10 mouse cellular contexts compared by ENCODE assay signal in the genomic region with DNA sequence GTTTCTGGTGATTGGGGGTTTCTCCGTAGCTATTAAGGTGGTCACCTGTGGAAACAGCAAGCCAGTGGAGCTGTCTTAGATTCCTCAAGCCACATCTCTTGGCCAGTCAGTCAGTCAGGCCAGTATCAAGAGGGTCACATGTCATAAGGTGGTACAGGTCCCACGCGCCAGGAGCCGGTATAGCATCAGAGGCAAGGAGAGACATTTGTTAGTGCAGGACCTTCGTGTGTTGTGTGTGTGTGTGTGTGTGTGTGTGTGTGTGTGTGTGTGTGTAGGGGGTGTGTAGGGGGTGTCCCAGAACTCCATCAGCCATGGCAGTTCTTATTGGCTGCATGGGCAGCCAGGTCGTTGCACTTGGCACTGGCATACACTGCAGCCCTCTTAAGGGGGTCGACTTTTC. TPM values are rescaled to one million over a fixed set of nuclear protein-coding genes. Genes with fewer than 3 reads are reported as not detected.
DNase-seq lines count a peak whose midpoint lies in the region; TF ChIP-seq lines count a peak whose summit lies in the region.
"Had no signal": no experiment of that assay in that cellular context is flagged by ENCODE, and none has a peak within 500 bp of the region (broad histone marks: within the 10 kb centered on the region; RNA-seq: fewer than 3 reads in every experiment).

No protein-coding gene starts in this region.

- no peak for TF ChIP-seq EP300 in ES-Bruce4 (IDR thresholded peaks at IDR 0.05; ENCODE audit: insufficient read depth, low read depth, low read length)

- H3K36me3 ChIP-seq in heart, embryonic 10.5 days = no peaks in the 10 kb centered on the region
- no peaks in the 10 kb centered on the region for H3K36me3 ChIP-seq in ES-Bruce4 (ENCODE audit: control insufficient read depth, insufficient read depth, low read length, poor library complexity, severe bottlenecking)
- 0 out of 2 replicates have a peak, but pooled peaks cover 4% of the 10 kb centered on the region for H3K36me3 ChIP-seq in hindbrain, embryonic 10.5 days
- no peaks in the 10 kb centered on the region for H3K36me3 ChIP-seq in midbrain, embryonic 10.5 days

- H3K4me3 ChIP-seq in heart, embryonic 10.5 days = peak overlapping the region; percentile 92
- H3K4me3 ChIP-seq in ES-Bruce4 (ENCODE audit: low read depth, low read length) = no peak overlapping the region
- peak overlapping the region; percentile 85 for H3K4me3 ChIP-seq in hindbrain, embryonic 10.5 days
- H3K4me3 ChIP-seq in midbrain, embryonic 10.5 days = peak overlapping the region; percentile 90

- no peak for TF ChIP-seq CTCF in ES-Bruce4 (IDR thresholded peaks at IDR 0.05; ENCODE audit: low read depth, low read length)

- DNase-seq in heart, embryonic 10.5 days (ENCODE audit: low spot score) = no peak
- DNase-seq in heart, postnatal 25 days (ENCODE audit: low spot score) = no peak
- no peak for DNase-seq in hindbrain, embryonic 10.5 days (ENCODE audit: low spot score)
- DNase-seq in midbrain, embryonic 10.5 days (ENCODE audit: low spot score) = no peak
- no peak for DNase-seq in adrenal gland, postnatal 10 days
- no peak for DNase-seq in ovary, postnatal 10 days (ENCODE audit: low spot score)
- no peak for DNase-seq in retina, embryonic 14.5 days (ENCODE audit: low spot score)

- no peaks in the 10 kb centered on the region for H3K27me3 ChIP-seq in heart, embryonic 10.5 days (ENCODE audit: insufficient read depth, poor library complexity, severe bottlenecking)
- no peaks in the 10 kb centered on the region for H3K27me3 ChIP-seq in ES-Bruce4 (ENCODE audit: control insufficient read depth, insufficient read depth, low read length, poor library complexity, severe bottlenecking)
- H3K27me3 ChIP-seq in hindbrain, embryonic 10.5 days (ENCODE audit: insufficient read depth, poor library complexity, severe bottlenecking) = no peaks in the 10 kb centered on the region
- H3K27me3 ChIP-seq in midbrain, embryonic 10.5 days (ENCODE audit: low read depth, poor library complexity, severe bottlenecking) = no peaks in the 10 kb centered on the region

- H3K27ac ChIP-seq in heart, embryonic 10.5 days = no peak overlapping the region; the same call in 1 of the 2 replicates
- no peak overlapping the region for H3K27ac ChIP-seq in ES-Bruce4 (ENCODE audit: insufficient read depth, low read length)
- no peak overlapping the region for H3K27ac ChIP-seq in hindbrain, embryonic 10.5 days
- peak overlapping the region; percentile 7; the same call in 1 of the 2 replicates for H3K27ac ChIP-seq in midbrain, embryonic 10.5 days (replicated peaks)

- no peak for TF ChIP-seq POLR2A in ES-Bruce4 (IDR thresholded peaks at IDR 0.05; ENCODE audit: insufficient read depth, low read length)

- peaks cover 49% of the 10 kb centered on the region for H3K4me1 ChIP-seq in heart, embryonic 10.5 days
- H3K4me1 ChIP-seq in ES-Bruce4 (ENCODE audit: control insufficient read depth, insufficient read depth, low read length) = peaks cover 7% of the 10 kb centered on the region
- peaks cover 57% of the 10 kb centered on the region for H3K4me1 ChIP-seq in hindbrain, embryonic 10.5 days (replicated peaks)
- H3K4me1 ChIP-seq in midbrain, embryonic 10.5 days = peaks cover 53% of the 10 kb centered on the region

- H3K9me3 ChIP-seq in heart, embryonic 10.5 days = no peaks in the 10 kb centered on the region
- H3K9me3 ChIP-seq in ES-Bruce4 (replicated peaks; ENCODE audit: control insufficient read depth, insufficient read depth, low read length, poor library complexity, severe bottlenecking) = no peaks in the 10 kb centered on the region
- H3K9me3 ChIP-seq in hindbrain, embryonic 10.5 days = no peaks in the 10 kb centered on the region
- H3K9me3 ChIP-seq in midbrain, embryonic 10.5 days (replicated peaks) = no peaks in the 10 kb centered on the region

- WGBS in heart, embryonic 10.5 days = 84% methylated on average over 7 of the region's 7 CpGs
- 88% methylated on average over 7 of the region's 7 CpGs for WGBS in hindbrain, embryonic 10.5 days
- 92% methylated on average over 7 of the region's 7 CpGs for WGBS in midbrain, embryonic 10.5 days

- intact Hi-C loops in heart, postnatal 25 days (cut with DNase I) = loop anchor here (5.0 kb wide), 1 partner anchor 79 kb away; the partner anchor contains the start of genes 4930432K21Rik and Cc2d1a

- peak overlapping the region; percentile 14 for H3K9ac ChIP-seq in ES-Bruce4 (ENCODE audit: low read depth, poor library complexity, severe bottlenecking)

RNA-seq across cellular contexts. Expression of gene Rfx1, which starts 1.3 kb away (rescaled TPM):
- polyA plus RNA-seq in heart, embryonic 10.5 days (2016; fragmentation: Nextera tagmentation; extraction: Ambion mirVana) = 6.5 and 7.3 TPM in 2 replicates
- 1 to 10 TPM; 8.5 to 9.7 TPM for total RNA-seq in heart, postnatal 25 days (2021)
- polyA plus RNA-seq in ES-Bruce4 (2011; ENCODE audit: insufficient read depth, insufficient read length, low read depth, missing spikeins) = 9.6 and 10.5 TPM in 2 replicates
- 8.5 and 9.2 TPM in 2 replicates for polyA plus RNA-seq in hindbrain, embryonic 10.5 days (2016; fragmentation: Nextera tagmentation; extraction: Ambion mirVana)
- polyA plus RNA-seq in midbrain, embryonic 10.5 days (2016; fragmentation: Nextera tagmentation; extraction: Ambion mirVana) = 7.7 and 8.6 TPM in 2 replicates
- total RNA-seq in adrenal gland, postnatal 10 days (2021) = 10 to 100 TPM; 12.4 to 14.7 TPM

RNA-seq across cellular contexts. Expression of gene Gm10643, which starts 3.0 kb away (rescaled TPM):
- polyA plus RNA-seq in heart, embryonic 10.5 days (2016; fragmentation: Nextera tagmentation; extraction: Ambion mirVana) = 1.0 and 1.4 TPM in 2 replicates
- total RNA-seq in heart, postnatal 25 days (2021) = 1 to 10 TPM; 3.2 to 3.3 TPM
- 0.56 and 0.76 TPM in 2 replicates for polyA plus RNA-seq in ES-Bruce4 (2011; ENCODE audit: insufficient read depth, insufficient read length, low read depth, missing spikeins)
- polyA plus RNA-seq in hindbrain, embryonic 10.5 days (2016; fragmentation: Nextera tagmentation; extraction: Ambion mirVana) = 1.5 and 1.8 TPM in 2 replicates
- polyA plus RNA-seq in midbrain, embryonic 10.5 days (2016; fragmentation: Nextera tagmentation; extraction: Ambion mirVana) = 0.69 and 1.6 TPM in 2 replicates
- 1 to 10 TPM; 2.2 to 3.1 TPM for total RNA-seq in adrenal gland, postnatal 10 days (2021)

RNA-seq across cellular contexts. Expression of gene Rln3, which starts 23.1 kb away (rescaled TPM):
- polyA plus RNA-seq in heart, embryonic 10.5 days (2016; fragmentation: Nextera tagmentation; extraction: Ambion mirVana) = 0.67 TPM in 1 of 2 replicates, not detected in the other
- total RNA-seq in heart, postnatal 25 days (2021) = not detected
- polyA plus RNA-seq in ES-Bruce4 (2011; ENCODE audit: insufficient read depth, insufficient read length, low read depth, missing spikeins) = 1.4 and 1.9 TPM in 2 replicates
- 0.69 TPM in 1 of 2 replicates, not detected in the other for polyA plus RNA-seq in hindbrain, embryonic 10.5 days (2016; fragmentation: Nextera tagmentation; extraction: Ambion mirVana)
- 0.20 TPM in 1 of 2 replicates, not detected in the other for polyA plus RNA-seq in midbrain, embryonic 10.5 days (2016; fragmentation: Nextera tagmentation; extraction: Ambion mirVana)
- total RNA-seq in adrenal gland, postnatal 10 days (2021) = under 1 TPM in 1 of 2 experiments, not detected in 1; 0.51 TPM
- total RNA-seq: layer of hippocampus, postnatal 14 days; MEL had no signal

RNA-seq across cellular contexts. Expression of gene Il27ra, which starts 25.5 kb away (rescaled TPM):
- polyA plus RNA-seq in heart, embryonic 10.5 days (2016; fragmentation: Nextera tagmentation; extraction: Ambion mirVana) = 1.4 and 2.6 TPM in 2 replicates
- 1 to 10 TPM; 4.0 to 4.2 TPM for total RNA-seq in heart, postnatal 25 days (2021)
- 0.33 and 0.61 TPM in 2 replicates for polyA plus RNA-seq in ES-Bruce4 (2011; ENCODE audit: insufficient read depth, insufficient read length, low read depth, missing spikeins)
- 0.24 and 0.30 TPM in 2 replicates for polyA plus RNA-seq in hindbrain, embryonic 10.5 days (2016; fragmentation: Nextera tagmentation; extraction: Ambion mirVana)
- polyA plus RNA-seq in midbrain, embryonic 10.5 days (2016; fragmentation: Nextera tagmentation; extraction: Ambion mirVana) = 0.17 and 0.21 TPM in 2 replicates
- total RNA-seq in adrenal gland, postnatal 10 days (2021) = 1 to 10 TPM; 5.3 to 6.9 TPM

RNA-seq across cellular contexts. Expression of gene Dcaf15, which starts 36.7 kb away (rescaled TPM):
- polyA plus RNA-seq in heart, embryonic 10.5 days (2016; fragmentation: Nextera tagmentation; extraction: Ambion mirVana) = 10.4 and 14.2 TPM in 2 replicates
- total RNA-seq in heart, postnatal 25 days (2021) = 1 to 10 TPM; 5.9 to 7.2 TPM
- 43.4 and 44.0 TPM in 2 replicates for polyA plus RNA-seq in ES-Bruce4 (2011; ENCODE audit: insufficient read depth, insufficient read length, low read depth, missing spikeins)
- 16.7 and 19.2 TPM in 2 replicates for polyA plus RNA-seq in hindbrain, embryonic 10.5 days (2016; fragmentation: Nextera tagmentation; extraction: Ambion mirVana)
- polyA plus RNA-seq in midbrain, embryonic 10.5 days (2016; fragmentation: Nextera tagmentation; extraction: Ambion mirVana) = 16.3 and 17.5 TPM in 2 replicates
- 10 to 100 TPM; 17.7 to 20.6 TPM for total RNA-seq in adrenal gland, postnatal 10 days (2021)
